Mouse (Mus musculus) lung, embryonic 16.5 days (tissue): ENCODE measurements around the gene Tmem186. TPM values are rescaled to one million over a fixed set of nuclear protein-coding genes. Genes with fewer than 3 reads are reported as not detected.

Experiments used
- ATAC-seq: fragments of 200-750 bp; cut with Nextera tagmentation; 2 replicates; pipeline ENCODE4 v1.8.0; 2017; ENCODE audit warnings: low read depth, mild to moderate bottlenecking, moderate library complexity
- H3K27ac ChIP-seq: fragments of 300-500 bp; sonication (generic); 2 replicates; pipeline ENCODE4 v1.5.1; 2014; ENCODE audit warnings: mild to moderate bottlenecking, control low read depth, low read length
- H3K27me3 ChIP-seq: fragments of 300-500 bp; sonication (generic); 2 replicates; pipeline ENCODE4 v1.6.1; 2014; ENCODE audit warnings: low read depth, low read length, mixed read lengths; ENCODE audit not compliant: control insufficient read depth, insufficient read depth
- H3K36me3 ChIP-seq: fragments of 300-500 bp; sonication (generic); 2 replicates; pipeline ENCODE4 v1.6.1; 2014; ENCODE audit warnings: low read length; ENCODE audit not compliant: control insufficient read depth, insufficient read depth
- H3K4me1 ChIP-seq: fragments of 300-500 bp; sonication (generic); replicated peaks from 2 replicates; pipeline ENCODE4 v1.6.1; 2014; ENCODE audit warnings: low read length, mixed read lengths; ENCODE audit not compliant: control insufficient read depth, insufficient read depth
- H3K4me2 ChIP-seq: fragments of 300-500 bp; sonication (generic); 2 replicates; pipeline ENCODE4 v1.6.1; 2014; ENCODE audit warnings: low read depth, low read length, control low read depth
- H3K4me3 ChIP-seq: fragments of 300-500 bp; sonication (generic); 2 replicates; pipeline ENCODE4 v1.5.1; 2014; ENCODE audit warnings: mild to moderate bottlenecking, low read length, control low read depth
- H3K9ac ChIP-seq: fragments of 300-500 bp; sonication (generic); 2 replicates; pipeline ENCODE4 v1.6.1; 2014; ENCODE audit warnings: low read length, control low read depth
- H3K9me3 ChIP-seq: fragments of 300-500 bp; sonication (generic); 2 replicates; pipeline ENCODE4 v1.6.1; 2016; ENCODE audit warnings: low read length; ENCODE audit not compliant: control insufficient read depth
- WGBS: fragments of 180-500 bp; shearing (Covaris S2); extraction: QIAGEN DNeasy Blood & Tissue Kit; methylation state at CpG from one replicate; pipeline ENCODE4 v1.1.7; 2014; 5-methylcytosine and 5-hydroxymethylcytosine counted together
- polyA plus RNA-seq: library from polyadenylated mRNA; unstranded; fragments of >200 nt; fragmentation: Nextera tagmentation; extraction: Ambion mirVana; gene quantifications from 2 replicates; pipeline ENCODE4 v1.2.1, GENCODE M21; 2015

Gene Tmem186
- polyA plus RNA-seq, 1 experiment from 2014 or later = 16.2 TPM

DNA sequence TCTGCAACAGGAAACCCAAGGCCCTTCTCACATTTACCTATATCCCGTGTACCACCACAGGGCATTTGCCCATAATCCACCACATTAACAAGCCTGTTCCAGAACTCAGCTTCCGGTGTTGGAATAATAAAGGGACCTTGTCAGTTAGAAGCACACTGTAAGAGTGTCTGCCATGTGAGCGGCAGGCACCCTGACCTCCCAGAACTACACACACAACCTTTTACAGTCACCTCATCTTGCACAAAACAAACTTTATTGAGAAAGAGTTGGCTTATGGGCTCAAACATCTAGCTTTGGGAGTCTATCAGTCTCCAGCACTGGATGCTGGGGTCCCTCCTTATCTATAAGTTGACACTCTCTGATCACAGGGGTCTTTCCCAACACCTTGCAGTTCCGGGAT lies 20.8 kb upstream of the Tmem186 start:
- Histone ChIP-seq H3K4me2 (no peak overlapping the region), H3K27me3 (no peaks in the 10 kb centered on the region), H3K9ac (no peak overlapping the region), H3K4me1 (no peaks in the 10 kb centered on the region), H3K9me3 (no peaks in the 10 kb centered on the region), H3K27ac (no peak overlapping the region), H3K4me3 (no peak overlapping the region), H3K36me3 (peaks cover 18% of the 10 kb centered on the region)
- 71% methylated on average over 4 of the region's 4 CpGs for WGBS
- no peak for ATAC-seq

DNA sequence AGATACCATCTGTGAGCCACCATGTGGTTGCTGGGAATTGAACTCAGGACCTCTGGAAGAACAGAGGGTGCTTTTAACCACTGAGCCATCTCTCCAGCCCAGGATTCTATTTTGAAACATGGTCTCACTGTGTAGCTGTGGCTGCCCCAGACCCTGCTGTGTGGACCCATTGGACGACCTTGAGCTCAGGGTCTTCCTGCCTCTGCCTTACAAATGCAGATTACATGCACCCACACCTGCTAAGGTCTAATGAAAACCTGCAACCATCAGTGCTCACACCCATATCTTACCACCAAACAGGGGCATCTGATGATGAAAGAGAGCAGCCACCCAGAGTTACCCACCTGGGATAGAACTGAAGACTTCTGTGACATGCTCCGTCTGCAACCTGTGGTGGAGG lies 18.7 kb upstream of the Tmem186 start:
- Histone ChIP-seq H3K27me3 (no peaks in the 10 kb centered on the region), H3K36me3 (peaks cover 22% of the 10 kb centered on the region), H3K4me2 (no peak overlapping the region), H3K4me1 (no peaks in the 10 kb centered on the region), H3K9me3 (no peaks in the 10 kb centered on the region), H3K9ac (no peak overlapping the region), H3K27ac (no peak overlapping the region), H3K4me3 (no peak overlapping the region)
- WGBS = 76% methylated on average over 2 of the region's 2 CpGs
- ATAC-seq = no peak

DNA sequence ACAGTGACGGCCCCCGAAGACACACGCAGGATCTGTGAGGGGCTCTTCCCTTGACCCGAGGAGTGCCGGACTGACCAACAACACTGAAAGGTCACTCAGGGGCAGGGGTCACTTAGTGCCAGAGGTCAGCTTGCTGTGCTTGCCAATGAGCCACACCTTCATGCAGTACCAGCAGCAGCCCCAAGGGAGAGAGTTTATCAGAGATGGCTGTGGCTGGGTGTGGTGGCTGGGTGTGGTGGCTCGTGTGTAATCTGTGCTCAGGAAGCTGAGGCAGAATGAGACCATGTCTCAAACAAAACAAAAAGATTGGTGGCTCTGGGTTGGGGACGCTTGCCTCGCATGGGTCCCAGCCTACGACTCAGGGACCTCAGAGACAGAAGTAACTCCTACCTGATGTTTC lies 18.1 kb upstream of the Tmem186 start:
- H3K4me2 ChIP-seq = no peak overlapping the region
- H3K4me3 ChIP-seq = no peak overlapping the region
- H3K36me3 ChIP-seq = peaks cover 24% of the 10 kb centered on the region
- H3K9me3 ChIP-seq = no peaks in the 10 kb centered on the region
- H3K27ac ChIP-seq = no peak overlapping the region
- 70% methylated on average over 9 of the region's 9 CpGs for WGBS
- ATAC-seq = no peak
- H3K9ac ChIP-seq = no peak overlapping the region
- H3K27me3 ChIP-seq = no peaks in the 10 kb centered on the region
- no peaks in the 10 kb centered on the region for H3K4me1 ChIP-seq

DNA sequence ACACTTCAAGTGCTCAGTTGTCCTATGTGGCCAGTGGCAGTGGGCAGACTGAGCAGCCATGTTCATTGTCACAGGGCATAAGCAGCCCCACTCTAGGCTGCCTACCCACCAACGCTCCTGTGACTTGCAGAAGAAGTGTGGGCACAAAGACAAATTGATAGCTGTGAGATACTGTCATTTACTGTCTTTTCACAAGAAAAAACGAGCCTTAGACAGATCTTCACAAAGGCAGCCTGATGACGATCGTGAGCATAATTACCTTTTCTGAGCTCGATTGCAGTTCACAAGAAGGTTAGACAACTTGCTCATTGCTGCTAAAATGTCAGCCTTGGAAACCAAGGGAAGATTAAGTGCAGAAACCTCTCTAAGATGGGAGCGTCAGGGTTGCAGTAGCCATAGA lies 17.6 kb upstream of the Tmem186 start:
- WGBS = 80% methylated on average over 6 of the region's 6 CpGs
- Histone ChIP-seq H3K4me2 (no peak overlapping the region), H3K9ac (no peak overlapping the region), H3K4me3 (no peak overlapping the region), H3K4me1 (no peaks in the 10 kb centered on the region), H3K27me3 (no peaks in the 10 kb centered on the region), H3K9me3 (no peaks in the 10 kb centered on the region), H3K36me3 (peaks cover 26% of the 10 kb centered on the region), H3K27ac (no peak overlapping the region)
- no peak for ATAC-seq

DNA sequence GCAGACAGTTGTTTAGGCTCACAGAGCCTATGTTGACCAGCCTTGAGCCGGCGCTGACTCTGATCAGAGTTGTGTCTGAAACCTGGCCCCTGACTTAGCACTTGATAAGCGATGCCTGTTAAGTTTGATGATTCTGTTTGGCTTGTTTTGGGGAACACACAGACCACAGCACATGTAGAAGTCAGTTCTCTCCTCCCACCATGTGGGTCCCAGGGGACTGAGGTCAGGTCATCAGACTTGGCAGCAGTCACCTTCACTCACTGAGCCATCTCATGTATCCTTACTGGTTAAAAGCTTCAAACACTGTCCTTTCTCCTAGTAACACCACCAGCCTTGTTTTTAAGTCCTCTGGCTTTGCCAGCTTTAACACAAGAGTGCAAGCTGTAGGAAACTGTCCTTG lies 12.5 kb upstream of the Tmem186 start:
- ATAC-seq = no peak
- WGBS = 96% methylated on average over 3 of the region's 3 CpGs
- H3K36me3 ChIP-seq = peaks cover 28% of the 10 kb centered on the region
- H3K9me3 ChIP-seq = no peaks in the 10 kb centered on the region
- no peak overlapping the region for H3K27ac ChIP-seq
- H3K27me3 ChIP-seq = no peaks in the 10 kb centered on the region
- no peaks in the 10 kb centered on the region for H3K4me1 ChIP-seq
- H3K4me3 ChIP-seq = no peak overlapping the region
- no peak overlapping the region for H3K9ac ChIP-seq
- H3K4me2 ChIP-seq = no peak overlapping the region

DNA sequence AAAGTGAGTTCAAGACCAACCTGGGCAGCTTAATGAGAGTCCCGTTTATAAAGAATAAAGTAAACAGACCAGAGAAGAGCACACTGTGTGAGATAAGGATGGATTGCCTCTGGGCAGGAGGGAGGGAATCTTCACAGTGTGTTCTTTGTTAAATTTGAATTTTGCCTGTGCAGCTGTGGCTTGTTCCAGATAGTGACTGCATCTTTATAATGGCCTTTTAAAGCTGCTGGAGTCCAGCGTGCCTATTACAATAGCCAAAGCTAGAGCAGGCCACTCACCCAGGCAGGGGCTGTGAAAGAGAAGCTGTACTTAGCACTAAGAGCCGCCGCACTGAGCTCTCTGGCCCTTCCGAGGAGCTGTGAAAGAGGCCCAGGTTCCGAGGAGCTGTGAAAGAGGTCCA lies 8.0 kb upstream of the Tmem186 start:
- no peaks in the 10 kb centered on the region for H3K27me3 ChIP-seq
- 75% methylated on average over 6 of the region's 6 CpGs for WGBS
- H3K9ac ChIP-seq = no peak overlapping the region
- H3K4me1 ChIP-seq = no peaks in the 10 kb centered on the region
- no peak overlapping the region for H3K4me2 ChIP-seq
- H3K9me3 ChIP-seq = no peaks in the 10 kb centered on the region
- ATAC-seq = no peak
- H3K27ac ChIP-seq = no peak overlapping the region
- H3K4me3 ChIP-seq = no peak overlapping the region
- H3K36me3 ChIP-seq = peaks cover 32% of the 10 kb centered on the region

DNA sequence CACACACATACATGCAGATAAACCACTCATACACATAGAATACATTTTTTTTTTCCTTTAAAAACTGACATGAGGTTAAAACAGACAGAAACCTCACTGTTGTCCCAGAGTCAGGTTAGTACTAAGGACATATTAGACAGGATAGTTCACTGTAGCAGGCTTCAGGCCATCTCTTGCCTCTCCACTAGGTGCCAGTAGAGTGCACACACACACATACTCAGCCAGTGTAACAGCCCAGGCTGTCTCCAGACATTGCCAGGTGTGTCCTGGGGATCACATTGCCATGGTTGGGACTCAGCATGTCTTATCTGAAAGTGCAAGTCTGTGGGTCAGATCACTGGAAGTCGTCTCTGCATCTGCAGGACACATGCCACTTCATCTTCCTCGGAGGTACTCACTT lies 6.3 kb upstream of the Tmem186 start:
- no peaks in the 10 kb centered on the region for H3K27me3 ChIP-seq
- no peak overlapping the region for H3K4me3 ChIP-seq
- no peaks in the 10 kb centered on the region for H3K9me3 ChIP-seq
- peaks cover 25% of the 10 kb centered on the region for H3K36me3 ChIP-seq
- no peaks in the 10 kb centered on the region for H3K4me1 ChIP-seq
- 53% methylated on average over 2 of the region's 2 CpGs for WGBS
- no peak overlapping the region for H3K9ac ChIP-seq
- no peak overlapping the region for H3K27ac ChIP-seq
- peak; percentile 74 for ATAC-seq
- no peak overlapping the region for H3K4me2 ChIP-seq

DNA sequence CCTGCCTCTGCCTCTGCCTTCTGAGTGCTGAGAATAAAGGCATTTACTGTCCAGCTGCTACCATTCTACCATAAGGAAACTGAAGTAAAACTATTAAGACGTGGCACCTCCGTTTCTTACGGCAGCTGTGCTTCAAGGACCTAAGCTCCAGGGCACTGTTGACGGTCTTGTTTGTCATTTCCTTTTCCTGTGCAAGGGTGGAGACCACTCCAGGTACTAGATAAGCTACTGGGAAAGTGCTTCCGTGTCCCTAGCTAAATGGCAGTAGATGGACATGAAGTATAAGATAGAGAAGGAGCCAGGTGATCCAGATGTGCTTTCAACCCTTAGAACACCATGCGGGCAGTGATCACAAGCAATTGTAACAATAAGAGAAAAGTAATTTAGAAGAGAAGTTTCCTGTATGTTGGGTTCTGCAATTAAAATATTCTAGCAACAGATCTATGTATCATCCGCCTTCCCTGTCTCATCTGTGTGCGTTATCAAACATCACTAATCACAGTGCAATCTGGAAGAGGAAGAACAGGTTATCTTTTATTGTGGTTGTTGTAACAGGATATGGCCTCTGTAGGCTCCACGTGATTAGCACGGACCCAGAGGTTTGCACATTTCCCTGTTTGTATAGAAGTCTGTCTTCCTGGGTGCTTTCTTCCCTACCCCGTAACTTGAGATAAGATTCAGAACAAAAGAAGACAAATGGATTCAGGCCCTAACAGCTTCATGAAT lies 2.1 kb upstream of the Tmem186 start:
- H3K36me3 ChIP-seq = peaks cover 21% of the 10 kb centered on the region
- H3K4me1 ChIP-seq = peaks cover 13% of the 10 kb centered on the region
- no peaks in the 10 kb centered on the region for H3K27me3 ChIP-seq
- H3K9ac ChIP-seq = no peak overlapping the region
- no peak overlapping the region for H3K4me3 ChIP-seq
- no peaks in the 10 kb centered on the region for H3K9me3 ChIP-seq
- 69% methylated on average over 11 of the region's 11 CpGs for WGBS
- no peak for ATAC-seq
- no peak overlapping the region for H3K27ac ChIP-seq
- H3K4me2 ChIP-seq = no peak overlapping the region

DNA sequence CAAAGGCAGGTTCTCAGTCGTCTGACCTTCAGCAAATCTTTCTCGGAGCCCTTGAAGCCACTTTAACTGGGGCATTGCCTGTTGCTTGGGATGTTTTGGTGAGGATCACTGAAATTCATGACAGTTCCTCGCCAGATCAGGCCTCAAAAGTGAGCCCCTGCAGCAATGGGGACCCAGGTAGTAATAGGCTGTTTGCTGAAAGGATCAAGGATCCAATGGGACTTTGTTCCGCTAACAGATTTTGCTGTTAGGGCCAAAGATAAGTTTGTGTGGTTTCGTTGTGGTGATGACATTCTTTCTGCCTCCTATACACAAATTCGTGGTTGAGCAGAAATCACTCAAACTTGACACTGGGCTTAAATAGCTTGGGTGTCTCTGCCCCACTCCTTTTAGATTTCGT lies 619 bp upstream of the Tmem186 start:
- Histone ChIP-seq H3K4me3 (peak overlapping the region; percentile 93), H3K27me3 (no peaks in the 10 kb centered on the region), H3K4me1 (peaks cover 13% of the 10 kb centered on the region), H3K4me2 (peak overlapping the region; percentile 89), H3K9ac (peak overlapping the region; percentile 93), H3K27ac (peak overlapping the region; percentile 62), H3K9me3 (no peaks in the 10 kb centered on the region), H3K36me3 (peaks cover 14% of the 10 kb centered on the region)
- WGBS = 24% methylated on average over 7 of the region's 7 CpGs
- ATAC-seq = no peak

DNA sequence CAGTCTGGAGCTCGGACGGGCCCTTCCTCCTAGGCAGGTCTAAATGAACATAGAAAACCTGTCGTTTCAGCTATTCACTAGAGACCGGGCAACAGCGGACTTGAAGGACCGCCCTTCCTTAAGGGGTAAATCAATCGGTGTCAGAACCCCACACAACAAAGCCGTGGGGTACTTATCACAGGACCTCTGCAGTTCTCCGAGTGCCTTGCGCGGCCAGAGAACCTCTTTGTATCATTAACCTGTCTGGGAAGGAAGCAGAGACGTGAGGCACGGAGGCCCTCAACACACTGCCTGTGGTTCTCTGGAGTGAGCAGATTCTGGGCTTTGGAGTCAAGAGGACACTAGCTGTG lies 670 bp downstream of the Tmem186 start:
- peak overlapping the region; percentile 93 for H3K4me3 ChIP-seq
- H3K9ac ChIP-seq = peak overlapping the region; percentile 93
- H3K27ac ChIP-seq = peak overlapping the region; percentile 62
- WGBS = under 1% methylated on average over 13 of the region's 13 CpGs
- H3K36me3 ChIP-seq = peaks cover 12% of the 10 kb centered on the region; the same call in 1 of the 2 replicates
- peak; percentile 51 for ATAC-seq
- no peaks in the 10 kb centered on the region for H3K27me3 ChIP-seq
- peaks cover 13% of the 10 kb centered on the region for H3K4me1 ChIP-seq
- H3K4me2 ChIP-seq = peak overlapping the region; percentile 89
- H3K9me3 ChIP-seq = no peaks in the 10 kb centered on the region
